Mouse (Mus musculus) lung, adult 2 months (tissue): ENCODE measurements at regions not wholly inside any gene's neighbourhood (a gene's known extent, or its start where the extent isn't known, plus 50 kb on each side); places are given as distances from the start of the nearest gene placed in this dataset.

ENCODE experiments used
- CTCF ChIP-seq: fragments of 200-500 bp; IDR thresholded peaks from 2 replicates; pipeline ENCODE4 v1.5.1; 2011; ENCODE audit warnings: mild to moderate bottlenecking, low read length, control low read depth; ENCODE audit not compliant: insufficient read depth
- POLR2A ChIP-seq: fragments of 200-500 bp; IDR thresholded peaks from 2 replicates; pipeline ENCODE4 v1.6.1; 2011; ENCODE audit warnings: low read depth, mild to moderate bottlenecking, control low read depth, low read length, borderline replicate concordance; ENCODE audit errors: extremely low read depth

DNA sequence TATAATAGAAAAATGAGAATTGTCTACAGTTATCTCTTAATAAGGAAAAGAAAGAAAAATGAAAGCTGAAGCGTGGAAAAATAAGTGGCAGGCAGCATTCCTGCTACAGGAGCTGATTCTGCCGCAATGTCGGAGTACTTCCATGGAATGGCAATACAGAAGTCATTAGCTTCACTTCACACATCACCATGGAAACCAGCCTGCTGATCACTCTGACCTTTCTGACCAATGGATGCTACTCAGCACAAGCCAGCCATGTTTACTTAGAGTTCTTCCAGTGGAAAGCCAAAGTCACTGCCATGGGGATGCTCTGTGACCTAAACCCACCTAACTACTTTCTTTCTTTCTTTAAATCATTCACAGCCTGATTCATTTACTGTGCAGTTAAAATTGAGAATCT, 71.6 kb upstream of the Slc35b3 start:
- TF ChIP-seq CTCF: no peak
- TF ChIP-seq POLR2A: no peak
